Mouse (Mus musculus) small intestine, adult 2 months (tissue): Measurements from ENCODE around the gene Lclat1. TPM values are rescaled to one million over a fixed set of nuclear protein-coding genes. Genes with fewer than 3 reads are reported as not detected.

ENCODE experiments used
- H3K27ac ChIP-seq: fragments of 200-500 bp; 2 replicates; pipeline ENCODE4 v1.5.1; 2012; ENCODE audit warnings: low read depth, low read length, control low read depth, inconsistent platforms; ENCODE audit not compliant: insufficient read depth
- H3K27me3 ChIP-seq: fragments of 200-500 bp; 2 replicates; pipeline ENCODE4 v1.6.1; 2012; ENCODE audit warnings: mild to moderate bottlenecking, moderate library complexity, low read length, inconsistent platforms; ENCODE audit not compliant: control insufficient read depth, insufficient read depth
- H3K36me3 ChIP-seq: fragments of 200-500 bp; 2 replicates; pipeline ENCODE4 v1.6.1; 2012; ENCODE audit warnings: mild to moderate bottlenecking, low read length, control low read depth, inconsistent platforms; ENCODE audit not compliant: control insufficient read depth, insufficient read depth
- H3K4me1 ChIP-seq: fragments of 200-500 bp; 2 replicates; pipeline ENCODE4 v1.6.1; 2012; ENCODE audit warnings: low read length, inconsistent platforms, mixed read lengths; ENCODE audit not compliant: control insufficient read depth, insufficient read depth, insufficient read length
- H3K4me3 ChIP-seq: fragments of 200-500 bp; 2 replicates; pipeline ENCODE4 v1.5.1; 2012; ENCODE audit warnings: low read depth, mild to moderate bottlenecking, control low read depth, inconsistent platforms, low read length, moderate library complexity
- CTCF ChIP-seq: fragments of 200-500 bp; IDR thresholded peaks from 2 replicates; pipeline ENCODE4 v1.5.1; 2012; ENCODE audit warnings: low read depth, mild to moderate bottlenecking, control low read depth, inconsistent platforms, low read length, moderate library complexity, mixed read lengths; ENCODE audit not compliant: insufficient replicate concordance, insufficient read length; ENCODE audit errors: extremely low read depth
- POLR2A ChIP-seq: fragments of 200-500 bp; IDR thresholded peaks from 2 replicates; pipeline ENCODE4 v1.6.1; 2012; ENCODE audit warnings: low read depth, mild to moderate bottlenecking, control low read depth, inconsistent platforms, low read length, moderate library complexity
- WGBS: fragments of 180-500 bp; shearing (Covaris S2); methylation state at CpG from one replicate; pipeline ENCODE4 v1.1.7; 2018; 5-methylcytosine and 5-hydroxymethylcytosine counted together
- polyA plus RNA-seq: library from polyadenylated mRNA; depleted of rRNA; stranded (reverse); fragments of >200 nt; gene quantifications from 2 replicates; pipeline ENCODE4 v1.2.3, GENCODE M21; 2012

The Lclat1 gene
- polyA plus RNA-seq, 1 experiment, result 7.1 TPM

DNA sequence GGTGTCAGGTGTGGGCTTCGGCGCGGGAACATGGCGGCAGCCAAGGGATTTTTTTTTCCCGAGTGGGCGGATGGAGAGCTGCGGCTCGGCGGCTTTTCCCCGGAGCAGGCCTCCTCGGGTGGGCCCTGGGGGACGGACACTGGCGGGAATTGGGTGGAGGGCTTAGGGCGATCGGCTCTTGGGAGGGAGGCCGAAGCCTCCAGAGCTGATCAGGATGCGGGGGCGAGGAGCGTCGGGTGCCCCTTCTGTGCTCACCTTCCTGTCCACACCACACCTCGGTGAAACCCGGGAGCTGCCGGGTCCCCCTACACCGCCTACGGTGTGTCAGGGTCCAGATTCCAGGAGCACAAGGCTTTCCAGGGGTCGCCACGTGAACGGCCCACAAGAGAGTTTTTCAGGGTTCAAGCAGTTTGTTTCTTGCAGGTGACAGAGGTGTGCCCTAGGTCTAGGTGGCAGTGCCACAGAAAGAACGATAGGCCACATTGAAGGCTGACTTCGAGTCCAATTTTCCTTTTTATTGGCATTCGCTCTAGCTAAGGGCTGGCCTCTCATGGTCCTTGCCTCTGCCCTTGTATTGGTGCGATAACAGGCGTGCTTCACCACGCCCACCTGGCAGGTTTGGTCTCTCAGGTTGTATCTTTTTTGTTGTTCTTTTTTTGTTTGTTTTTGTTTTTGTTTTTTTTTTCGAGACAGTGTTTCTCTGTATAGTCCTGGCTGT, 544 bp downstream of the Lclat1 start:
- Histone ChIP-seq H3K27ac (peak overlapping the region; percentile 93), H3K4me3 (peak overlapping the region; percentile 92), H3K4me1 (peaks cover 11% of the 10 kb centered on the region; the same call in 1 of the 2 replicates), H3K36me3 (no peaks in the 10 kb centered on the region), H3K27me3 (no peaks in the 10 kb centered on the region)
- TF ChIP-seq POLR2A, result no peak
- 2% methylated on average over 35 of the region's 35 CpGs for WGBS

DNA sequence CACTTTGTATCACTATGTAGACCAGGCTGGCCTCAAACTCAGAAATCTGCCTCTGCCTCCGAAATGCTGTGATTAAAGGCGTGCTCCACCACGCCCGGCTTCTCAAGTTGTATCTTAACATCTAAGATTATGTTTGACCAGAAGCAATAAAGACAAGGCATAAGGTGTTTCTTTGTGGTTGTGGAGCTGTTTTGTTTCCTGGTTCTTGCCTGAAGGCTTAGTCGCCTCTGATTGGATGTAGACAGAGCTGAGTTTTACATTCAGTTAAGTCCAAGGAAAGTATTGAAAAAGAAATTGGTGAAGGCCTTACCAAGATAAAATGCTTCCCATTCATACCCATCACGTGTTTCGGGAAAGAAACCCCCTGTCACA, 1.1 kb downstream of the Lclat1 start:
- H3K27ac ChIP-seq, result peak overlapping the region; percentile 93
- no peaks in the 10 kb centered on the region for H3K36me3 ChIP-seq
- TF ChIP-seq POLR2A, result no peak
- TF ChIP-seq CTCF, result no peak
- WGBS, result 30% methylated on average over 7 of the region's 7 CpGs
- peak overlapping the region; percentile 92 for H3K4me3 ChIP-seq
- peaks cover 16% of the 10 kb centered on the region; the same call in 1 of the 2 replicates for H3K4me1 ChIP-seq
- H3K27me3 ChIP-seq, result no peaks in the 10 kb centered on the region

DNA sequence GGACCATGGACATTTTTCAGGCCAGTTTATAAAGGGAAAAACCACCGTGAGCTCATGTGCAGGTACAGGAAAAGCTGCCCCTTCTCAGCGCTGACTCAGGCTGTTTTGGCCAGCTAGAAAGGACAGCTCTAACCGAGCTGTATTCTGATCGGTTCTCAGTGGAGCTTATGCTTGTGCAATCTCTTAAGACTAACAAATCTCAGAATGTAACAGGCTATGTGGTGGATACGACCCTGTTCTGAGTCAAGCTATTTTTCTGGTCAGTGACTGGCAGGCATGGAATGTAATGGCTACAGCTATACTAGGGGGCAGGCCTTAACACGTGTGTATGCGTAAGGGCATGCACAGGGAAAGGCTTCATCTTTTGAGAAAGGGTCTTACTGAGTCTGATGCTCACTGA, 4.3 kb downstream of the Lclat1 start:
- Histone ChIP-seq H3K4me1 (peaks cover 16% of the 10 kb centered on the region; the same call in 1 of the 2 replicates), H3K4me3 (no peak overlapping the region), H3K27me3 (no peaks in the 10 kb centered on the region), H3K36me3 (no peaks in the 10 kb centered on the region), H3K27ac (peak overlapping the region; percentile 81)
- no peak for TF ChIP-seq POLR2A
- TF ChIP-seq CTCF, result no peak
- WGBS, result 49% methylated on average over 7 of the region's 7 CpGs

DNA sequence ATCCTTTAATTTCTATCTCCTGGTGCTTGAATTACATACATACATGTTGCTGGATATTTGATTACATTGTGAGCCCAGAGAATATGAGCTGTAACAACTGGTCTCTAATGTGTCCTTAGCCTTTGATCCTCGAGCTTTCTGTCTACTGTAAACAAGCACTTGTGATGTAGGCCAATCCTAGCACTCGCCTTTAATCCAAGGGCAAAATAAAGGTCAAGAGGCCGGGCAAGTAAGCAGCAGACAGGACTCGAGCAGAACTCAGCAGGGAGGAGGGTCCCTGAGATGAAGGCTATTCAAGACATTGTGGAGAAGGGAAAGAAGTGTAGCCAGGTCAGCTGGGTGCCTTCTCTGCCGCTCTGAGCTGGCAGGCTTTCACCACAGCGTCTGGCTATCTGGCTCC, 4.8 kb downstream of the Lclat1 start:
- 20% methylated on average over 6 of the region's 6 CpGs for WGBS
- Histone ChIP-seq H3K36me3 (no peaks in the 10 kb centered on the region), H3K4me3 (peak overlapping the region; percentile 1; the same call in 1 of the 2 replicates), H3K4me1 (peaks cover 16% of the 10 kb centered on the region; the same call in 1 of the 2 replicates), H3K27ac (peak overlapping the region; percentile 85), H3K27me3 (no peaks in the 10 kb centered on the region)
- TF ChIP-seq CTCF (no peak), POLR2A (no peak)

DNA sequence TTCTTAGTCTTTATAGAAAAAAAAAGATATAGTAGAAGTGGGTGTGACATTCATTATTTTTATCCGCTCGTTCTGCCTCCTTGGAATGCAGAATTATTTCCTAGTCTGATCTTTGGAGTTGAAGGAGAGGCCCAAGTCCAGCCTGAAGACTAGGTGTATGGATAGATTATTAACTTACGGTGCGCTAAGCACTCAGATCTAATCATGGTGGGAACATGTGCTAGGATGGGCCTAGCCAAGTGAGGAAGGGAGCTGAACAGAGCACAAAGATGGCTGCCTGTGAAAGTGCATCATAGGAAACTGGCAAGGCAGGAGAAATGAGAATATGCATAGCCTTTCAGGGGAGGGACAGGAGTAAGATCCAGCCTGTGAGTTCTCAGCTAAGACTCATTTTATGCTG, 5.4 kb downstream of the Lclat1 start:
- WGBS, result 37% methylated on average over 4 of the region's 4 CpGs
- H3K27ac ChIP-seq, result peak overlapping the region; percentile 92

DNA sequence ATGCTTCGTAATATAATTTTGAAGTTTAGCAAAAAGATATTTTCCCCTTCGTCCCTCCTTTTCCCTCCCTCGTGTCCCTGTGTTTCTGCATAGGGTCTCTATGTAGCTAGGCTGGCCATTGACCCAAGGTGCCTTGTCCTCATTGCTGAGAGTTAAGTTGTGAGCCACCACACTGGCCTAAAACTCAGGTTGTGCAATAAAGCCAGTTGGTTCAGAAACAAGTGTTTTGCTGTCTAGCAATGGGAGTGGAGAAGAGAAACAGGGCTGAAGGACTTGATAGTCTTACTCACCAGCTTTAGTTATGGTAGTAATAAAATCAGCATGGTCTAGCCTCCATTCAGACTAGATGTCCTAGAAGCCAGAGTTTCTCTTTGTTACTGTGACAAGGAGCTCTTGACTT, 10.3 kb downstream of the Lclat1 start:
- H3K4me1 ChIP-seq, result peaks cover 6% of the 10 kb centered on the region; the same call in 1 of the 2 replicates
- no peak overlapping the region for H3K27ac ChIP-seq
- TF ChIP-seq CTCF (no peak), POLR2A (no peak)
- no peaks in the 10 kb centered on the region for H3K27me3 ChIP-seq
- no peaks in the 10 kb centered on the region for H3K36me3 ChIP-seq
- no peak overlapping the region for H3K4me3 ChIP-seq
- 92% methylated on average over 3 of the region's 3 CpGs for WGBS

More for the DNA sequence above, 5.4 kb downstream of the Lclat1 start:
- Histone ChIP-seq H3K4me3 (no peak overlapping the region), H3K27me3 (no peaks in the 10 kb centered on the region), H3K4me1 (peaks cover 16% of the 10 kb centered on the region; the same call in 1 of the 2 replicates), H3K36me3 (no peaks in the 10 kb centered on the region)
- no peak for TF ChIP-seq POLR2A
- TF ChIP-seq CTCF, result no peak

DNA sequence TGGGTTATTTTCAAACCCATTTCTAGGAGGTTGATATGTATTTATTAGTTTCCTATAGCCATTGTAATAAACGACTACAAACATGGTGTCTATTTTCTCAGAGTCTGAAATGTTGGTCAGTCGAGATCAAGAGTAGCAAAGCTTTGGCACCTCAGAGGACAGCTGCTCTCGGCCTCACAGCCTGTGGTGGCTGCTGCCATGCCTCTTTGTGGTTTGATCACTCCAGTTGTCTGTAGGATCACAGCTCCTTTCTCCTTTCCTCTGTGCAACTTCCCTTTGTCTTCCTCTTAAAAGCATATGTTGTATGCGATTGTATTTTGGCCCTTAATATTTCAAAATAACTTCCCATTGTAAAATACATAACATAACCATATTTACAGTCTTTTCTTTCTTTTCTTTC, 10.9 kb downstream of the Lclat1 start:
- Histone ChIP-seq H3K36me3 (no peaks in the 10 kb centered on the region), H3K27ac (no peak overlapping the region), H3K27me3 (no peaks in the 10 kb centered on the region), H3K4me1 (peaks cover 1% of the 10 kb centered on the region; the same call in 1 of the 2 replicates), H3K4me3 (no peak overlapping the region)
- 73% methylated on average over 4 of the region's 4 CpGs for WGBS
- TF ChIP-seq CTCF (no peak), POLR2A (no peak)
